Mouse (Mus musculus) gastrocnemius, postnatal 14 days (tissue): ENCODE measurements around the gene Prdm16. TPM values are rescaled to one million over a fixed set of nuclear protein-coding genes. Genes with fewer than 3 reads are reported as not detected.

Experiments
- DNase-seq: peaks from one replicate; pipeline ENCODE4 v3.0.0; 2021; ENCODE audit warnings: mixed read lengths
- intact Hi-C: fragments of 180-260 bp; cut with DNase I; formaldehyde crosslinking; loops from one replicate; pipeline ENCODE4 v1.15.1; 2025; ENCODE audit warnings: low total_unique reads
- total RNA-seq, 2 experiments: library from RNA; stranded (reverse); gene quantifications; 2 replicates each; pipeline ENCODE4 v1.2.3; 2021

The Prdm16 gene
- total RNA-seq, 2 experiments from 2014 or later: 1.2 to 3.5 TPM

DNA sequence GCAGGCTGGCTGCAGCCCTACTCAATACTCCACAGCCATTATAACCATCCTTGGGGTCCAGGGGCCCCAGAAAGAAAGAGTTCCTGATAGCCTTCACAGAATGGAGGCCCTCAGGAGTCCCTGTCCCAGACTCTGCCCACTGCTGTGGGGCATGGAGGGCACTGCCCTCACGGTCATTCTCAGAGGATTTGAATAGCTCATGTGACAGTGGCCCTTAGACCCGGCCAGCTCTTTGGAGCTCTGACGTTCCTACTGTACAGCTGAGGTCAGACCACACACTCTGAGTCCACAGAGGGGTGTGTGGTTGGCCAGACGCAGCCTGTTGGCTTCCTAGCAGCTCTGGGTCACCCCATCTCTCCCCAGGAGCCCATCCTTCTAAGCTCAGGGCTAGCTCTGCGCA lies 100.6 kb downstream of the Prdm16 start:
- intact Hi-C loops: no loop called here
- no peak for DNase-seq

DNA sequence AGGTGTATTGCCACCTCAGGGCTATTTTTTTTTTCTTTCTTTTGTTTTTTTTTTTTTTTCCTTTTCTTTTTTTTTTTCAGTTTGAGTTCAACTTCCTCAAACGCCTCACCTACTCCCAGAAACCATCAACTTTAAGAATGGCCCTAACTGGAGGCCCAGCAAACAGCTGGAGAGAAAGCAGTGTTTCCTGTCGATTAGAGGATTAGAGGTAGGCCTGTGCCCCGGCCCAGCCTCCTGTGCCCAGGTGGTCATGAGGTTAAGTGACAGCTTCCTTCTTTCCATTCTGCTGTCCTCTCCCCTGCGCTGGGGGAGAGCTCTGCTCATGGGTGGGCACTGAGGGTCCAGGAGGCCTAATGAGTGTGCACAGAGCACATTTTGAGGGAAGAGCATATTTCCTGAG lies 105.3 kb downstream of the Prdm16 start:
- intact Hi-C loops: no loop called here
- no peak for DNase-seq

DNA sequence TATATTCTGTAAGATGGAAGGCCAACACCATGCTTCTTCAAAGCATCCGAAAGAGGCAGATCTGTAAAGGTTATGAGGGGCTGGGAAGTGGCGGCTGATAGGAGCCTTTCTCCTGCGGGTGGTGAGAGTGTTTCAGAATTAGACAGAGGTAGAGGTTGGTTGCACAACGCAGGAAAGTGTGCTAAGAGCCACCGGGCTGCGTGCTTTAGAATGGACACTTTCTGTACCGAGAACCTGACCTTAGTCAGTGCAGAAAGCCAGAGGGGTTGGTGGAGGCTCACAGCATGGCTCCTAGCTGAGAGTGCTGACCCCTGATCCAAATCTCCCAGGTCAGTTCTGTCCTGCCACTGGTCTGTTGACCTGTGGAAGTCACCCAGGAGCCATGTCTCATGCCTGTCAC lies 106.3 kb downstream of the Prdm16 start:
- intact Hi-C loops: no loop called here
- DNase-seq: no peak

DNA sequence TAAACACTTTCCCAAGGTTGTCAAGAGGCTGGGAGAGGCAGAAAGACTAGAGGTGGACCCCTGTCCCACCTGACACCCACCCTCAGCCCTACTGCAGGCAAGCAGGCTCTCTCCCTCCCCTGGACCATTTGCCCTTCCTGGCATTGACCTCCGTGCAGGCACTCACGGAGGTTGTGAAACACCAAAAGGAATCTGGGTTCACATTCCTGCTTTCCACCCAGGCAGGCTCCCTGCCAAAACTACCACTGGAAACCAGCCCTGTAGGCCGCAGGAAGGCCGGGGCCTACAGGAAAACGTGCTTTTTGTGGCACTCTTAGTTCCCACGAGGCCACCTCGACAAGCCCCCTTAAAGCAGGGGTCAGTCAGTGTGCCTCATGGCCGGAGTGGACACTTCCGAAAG lies 109.2 kb downstream of the Prdm16 start:
- peak; percentile 64 for DNase-seq
- intact Hi-C loops: no loop called here

DNA sequence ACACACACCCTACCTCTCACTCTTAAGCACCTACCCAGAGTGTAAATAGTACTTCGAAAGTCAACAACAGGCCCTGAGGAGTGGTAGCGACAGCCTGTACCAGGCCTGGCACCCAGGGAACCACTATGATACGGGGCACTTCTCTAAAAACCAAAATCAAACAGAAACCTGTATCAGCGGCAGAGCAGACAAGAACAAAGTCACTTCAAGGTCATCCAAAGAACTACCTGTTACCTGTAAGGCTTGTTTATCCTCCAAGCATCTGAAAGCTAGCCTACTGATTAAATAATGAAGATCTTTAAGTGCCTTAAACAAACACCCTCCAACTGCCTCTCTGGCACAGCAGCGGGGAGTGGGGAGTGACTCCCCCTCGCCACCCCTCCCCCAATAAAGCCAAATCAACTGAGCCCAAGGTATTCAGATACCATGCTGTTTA lies 110.3 kb downstream of the Prdm16 start:
- intact Hi-C loops: no loop called here

DNA sequence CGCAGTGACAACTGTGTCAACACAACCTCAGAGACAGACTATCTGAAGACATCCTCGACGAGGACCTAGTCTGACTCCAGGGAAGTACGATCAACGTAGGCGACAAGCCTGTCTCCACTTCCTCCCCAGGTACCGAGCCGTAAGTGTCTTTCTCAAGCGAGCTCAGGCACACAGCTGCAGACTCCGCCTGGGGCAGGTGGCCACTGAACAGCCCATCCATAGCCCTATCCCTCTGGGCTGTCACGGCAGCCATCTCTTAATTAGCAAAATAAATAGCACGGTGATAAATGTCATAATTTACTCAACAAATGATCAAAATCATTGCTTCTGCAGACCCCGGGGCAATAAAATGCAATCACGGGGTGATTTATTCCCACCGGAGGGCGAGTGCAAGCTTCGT lies 112.8 kb downstream of the Prdm16 start:
- no peak for DNase-seq
- intact Hi-C loops: no loop called here

More for the DNA sequence above, 110.3 kb downstream of the Prdm16 start:
- DNase-seq: no peak

DNA sequence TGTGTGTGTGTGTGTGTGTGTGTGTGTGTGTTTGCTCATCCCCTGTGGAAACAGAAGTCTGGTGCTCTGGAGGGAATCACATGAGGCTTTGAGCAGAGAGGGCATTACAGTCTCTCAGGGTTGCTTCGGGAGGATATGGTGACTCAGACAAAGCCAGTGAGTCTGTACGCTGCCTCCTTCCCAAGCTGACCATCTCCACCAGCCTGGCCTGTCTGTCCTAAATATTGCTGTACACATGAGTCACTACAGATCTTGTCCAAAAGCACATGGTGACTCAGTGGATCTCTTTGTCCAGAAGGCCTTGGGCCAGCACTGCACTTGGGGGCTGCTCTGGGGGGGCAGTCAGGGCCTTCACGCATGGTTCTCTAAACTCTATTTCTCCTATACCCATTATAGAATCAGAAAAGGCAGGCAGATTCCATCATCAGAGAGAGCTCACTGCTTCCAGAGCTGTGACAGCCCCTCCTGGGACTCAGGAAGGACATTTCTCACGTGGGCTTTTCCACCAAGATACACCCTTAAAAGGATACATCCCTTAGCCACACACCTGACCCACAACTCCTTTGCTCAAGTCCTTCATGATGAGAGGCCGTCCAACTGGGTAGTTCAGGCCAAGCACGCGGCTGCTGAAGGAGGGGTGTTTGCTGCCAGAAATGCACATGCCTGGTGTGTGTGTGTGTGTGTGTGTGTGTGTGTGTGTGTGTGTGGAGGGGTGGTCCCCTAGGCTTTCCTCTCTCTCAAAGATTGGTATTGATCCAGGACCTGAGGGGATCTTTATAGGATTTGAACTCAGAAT lies 114.6 kb downstream of the Prdm16 start:
- no peak for DNase-seq
- intact Hi-C loops: no loop called here

DNA sequence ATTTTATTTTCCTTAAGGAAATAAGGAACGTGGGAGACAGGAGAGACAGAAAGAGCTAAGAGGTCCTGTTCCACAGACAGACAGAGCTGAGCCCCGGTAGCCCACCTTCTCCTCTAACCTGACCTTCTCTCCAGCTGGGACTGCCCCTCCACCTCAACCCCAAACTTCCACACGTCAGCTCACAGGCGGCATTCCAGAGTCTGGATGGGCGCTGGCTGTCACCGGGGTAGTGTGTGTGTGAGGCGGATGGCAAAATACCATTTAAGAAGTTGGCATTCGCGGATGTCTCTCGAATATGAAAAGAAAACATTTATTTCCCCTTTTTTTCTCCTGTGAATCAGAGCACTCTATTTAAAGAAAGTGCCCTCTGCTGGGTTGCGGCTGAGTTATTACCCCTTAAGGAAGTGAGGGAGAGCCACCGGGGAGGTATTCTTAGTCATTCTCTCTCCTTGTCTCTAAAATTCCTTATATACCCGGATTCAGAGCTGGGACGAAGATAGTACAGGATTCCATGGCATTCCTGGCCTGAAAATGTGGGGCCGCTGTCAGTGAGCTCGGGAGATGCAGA lies 117.1 kb downstream of the Prdm16 start:
- intact Hi-C loops: no loop called here
- no peak for DNase-seq

DNA sequence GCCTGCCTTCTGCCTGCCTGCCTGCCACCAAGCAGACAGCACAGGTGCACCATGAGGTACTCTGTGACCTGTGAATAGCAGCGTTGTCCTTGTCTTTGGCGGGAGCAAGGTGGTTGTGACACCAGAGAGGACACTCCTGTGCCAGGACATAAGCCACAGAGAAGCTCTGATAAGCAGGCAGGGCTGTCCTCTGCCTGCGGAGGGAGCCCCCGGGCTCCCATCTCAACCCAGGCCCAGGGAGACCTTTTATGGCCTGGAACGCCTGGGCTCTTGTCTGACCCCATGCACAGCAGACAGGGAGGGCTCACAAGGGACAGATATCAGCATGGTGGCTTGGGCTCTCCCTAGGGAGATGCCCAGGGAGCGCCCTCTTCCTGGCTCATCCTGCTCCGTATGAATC lies 118.7 kb downstream of the Prdm16 start:
- intact Hi-C loops: no loop called here
- DNase-seq: no peak

DNA sequence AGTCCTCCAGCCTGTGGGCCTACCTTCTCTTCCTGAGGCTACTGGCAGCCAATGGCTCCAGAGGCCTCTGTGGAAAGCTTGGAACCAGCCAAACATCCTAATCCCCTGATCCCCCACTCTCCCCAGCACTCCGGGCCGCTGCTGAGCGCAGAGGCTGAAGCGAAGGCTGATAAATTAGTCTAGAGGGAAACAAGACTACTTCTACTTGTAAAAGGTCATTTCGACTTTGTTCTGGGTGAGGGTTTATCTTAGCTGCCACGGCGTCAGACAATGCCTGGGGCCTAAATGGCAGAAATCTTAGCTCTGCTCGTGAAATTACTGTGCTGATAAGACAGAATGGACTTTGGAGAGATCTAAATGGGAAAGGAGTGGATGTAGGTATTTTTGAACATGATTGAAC lies 120.2 kb downstream of the Prdm16 start:
- intact Hi-C loops: no loop called here

DNA sequence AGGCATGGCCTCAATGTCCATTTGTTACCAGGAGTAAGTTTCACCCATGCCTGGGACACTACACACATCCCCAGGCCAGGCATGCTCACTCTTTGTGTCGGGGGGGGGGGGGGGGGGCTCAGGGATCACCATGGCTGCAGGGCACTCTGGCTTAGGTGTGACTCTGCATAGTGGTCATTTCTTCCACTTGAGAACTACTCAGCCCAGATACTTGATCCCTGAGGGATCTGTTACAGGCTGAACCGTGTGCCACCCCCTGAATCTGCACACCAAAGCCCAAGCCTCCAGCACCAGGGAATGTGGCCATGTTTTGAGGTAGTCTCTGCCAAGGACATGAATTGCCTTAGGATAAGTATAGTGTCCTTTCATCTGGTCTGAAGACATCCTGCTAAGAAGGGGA lies 123.0 kb downstream of the Prdm16 start:
- intact Hi-C loops: no loop called here

More for the DNA sequence above, 120.2 kb downstream of the Prdm16 start:
- no peak for DNase-seq

DNA sequence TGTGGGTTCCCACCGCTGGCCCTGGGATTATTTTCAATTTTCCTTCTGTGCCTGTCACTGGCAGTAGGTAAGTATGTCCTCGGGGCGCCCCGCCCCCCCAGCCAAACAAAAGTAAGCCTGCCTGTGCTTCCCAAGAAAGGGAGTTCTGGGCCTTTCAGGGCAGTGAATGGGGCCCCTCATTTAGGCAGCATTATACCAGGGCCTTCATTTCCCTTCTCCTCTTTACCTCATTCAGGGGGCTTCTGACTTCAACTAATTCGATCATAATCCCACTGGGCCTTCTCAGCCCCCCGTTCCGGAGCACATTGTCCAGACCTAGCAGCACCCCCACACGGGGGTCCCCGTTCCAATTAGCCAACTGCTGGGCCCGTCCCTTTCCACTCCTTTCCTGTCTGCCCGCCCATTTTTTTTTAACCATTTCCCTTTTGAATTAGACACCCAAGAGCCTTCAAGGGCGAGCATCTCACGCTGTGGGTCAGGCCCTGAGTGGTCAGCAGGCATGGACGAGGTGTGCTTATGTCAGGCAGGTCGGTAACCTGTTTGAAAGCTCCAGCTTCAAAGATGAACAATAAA lies 124.1 kb downstream of the Prdm16 start:
- intact Hi-C loops: no loop called here
- no peak for DNase-seq

More for the DNA sequence above, 123.0 kb downstream of the Prdm16 start:
- no peak for DNase-seq

DNA sequence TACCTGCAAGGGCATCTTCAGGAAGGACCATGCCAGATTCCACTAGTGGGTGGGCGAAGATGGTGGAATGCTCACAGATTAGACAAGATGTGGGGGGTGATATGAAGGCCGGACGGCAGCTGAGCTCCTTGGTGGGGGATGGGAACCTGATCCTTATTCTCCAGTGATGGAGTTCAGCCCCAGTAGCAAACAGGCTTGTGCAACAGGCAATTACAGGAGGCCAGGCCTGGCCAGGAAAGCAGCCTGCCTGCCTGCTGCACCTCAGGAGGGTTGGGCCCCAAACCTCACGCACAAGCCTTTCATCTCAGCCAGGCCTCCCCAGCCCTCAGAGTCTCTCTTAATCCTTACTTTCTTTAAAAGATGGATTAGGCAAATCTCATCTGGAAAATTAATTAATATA lies 124.9 kb downstream of the Prdm16 start:
- intact Hi-C loops: no loop called here
- no peak for DNase-seq

DNA sequence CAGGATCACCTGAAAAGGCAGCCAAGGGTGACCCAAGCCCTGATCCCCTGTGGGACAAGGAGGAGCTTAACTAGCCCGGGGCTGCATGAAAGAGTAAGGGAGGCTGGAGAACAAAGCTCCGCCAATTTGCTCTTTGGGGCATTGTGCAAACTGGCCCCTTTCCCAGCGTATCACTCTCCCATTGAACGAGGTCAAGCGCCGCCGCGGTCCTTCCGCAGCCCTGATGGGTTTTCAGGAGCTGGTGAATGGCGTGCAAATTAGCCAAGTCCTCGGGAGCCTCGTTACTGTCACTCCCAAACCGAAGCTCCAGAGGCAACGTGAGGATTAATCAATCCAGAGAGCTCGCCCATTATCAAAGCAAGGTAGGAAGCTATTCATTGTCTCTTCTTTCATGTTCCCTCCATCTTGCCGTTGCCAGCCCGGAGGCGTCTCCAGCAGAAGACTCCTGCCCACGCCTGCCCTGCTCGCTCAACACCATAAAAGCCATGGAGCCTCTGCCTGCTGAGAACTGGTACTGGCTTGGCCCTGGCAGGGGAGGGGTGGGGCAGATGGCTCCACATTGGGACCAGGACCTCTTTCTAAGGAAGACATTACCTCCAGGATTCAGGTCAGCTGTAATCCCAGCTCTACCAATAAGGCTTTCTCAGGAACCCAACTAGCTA lies 129.8 kb downstream of the Prdm16 start:
- DNase-seq: no peak
- intact Hi-C loops: no loop called here

DNA sequence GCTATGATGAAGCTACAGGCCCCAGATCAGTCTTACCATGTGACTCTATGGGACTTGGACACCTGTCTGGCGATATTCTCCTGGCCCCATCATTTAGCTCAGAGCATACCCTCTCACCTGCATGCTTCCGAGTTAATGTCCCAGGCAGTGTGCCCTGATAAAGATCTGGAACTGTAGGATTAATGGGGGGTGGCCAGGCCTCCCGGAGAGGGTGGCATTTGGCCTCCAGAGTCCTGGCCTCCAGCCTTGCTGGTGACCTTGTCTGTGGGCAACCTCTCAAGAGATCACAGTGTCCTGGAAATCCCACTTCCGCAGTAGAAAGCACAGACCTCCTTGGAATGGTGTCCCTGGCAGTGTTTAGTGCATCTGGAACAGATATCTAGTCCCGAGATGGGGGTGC lies 131.4 kb downstream of the Prdm16 start:
- DNase-seq: no peak
- intact Hi-C loops: no loop called here

DNA sequence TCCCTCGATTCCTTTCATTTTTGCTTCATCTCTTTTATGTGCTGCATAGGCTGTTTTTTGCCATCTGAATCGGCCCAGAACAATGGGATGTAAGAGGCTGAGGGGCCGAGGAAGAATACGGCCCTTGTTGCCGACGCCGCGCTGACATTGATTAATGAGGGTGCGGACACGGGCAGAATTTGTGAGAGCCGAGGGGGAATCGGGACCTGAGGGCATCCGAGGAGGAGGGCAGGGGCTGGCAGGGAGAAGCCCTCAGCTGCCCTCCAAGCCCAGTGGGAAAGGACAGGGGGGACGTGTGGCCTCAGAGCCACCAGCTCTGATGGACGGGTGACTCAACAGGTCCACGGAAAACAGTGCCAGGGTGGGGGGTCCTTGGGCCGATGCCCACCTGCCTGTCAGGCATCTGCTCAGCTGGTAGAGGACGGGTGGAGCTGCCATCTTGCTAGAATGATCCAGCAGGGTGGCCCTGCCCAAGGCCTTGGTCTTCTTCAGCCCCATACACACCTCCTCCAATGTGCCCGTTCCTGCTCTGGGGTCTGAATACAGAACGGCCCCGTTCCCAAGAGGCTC lies 133.3 kb downstream of the Prdm16 start:
- no peak for DNase-seq
- intact Hi-C loops: no loop called here

DNA sequence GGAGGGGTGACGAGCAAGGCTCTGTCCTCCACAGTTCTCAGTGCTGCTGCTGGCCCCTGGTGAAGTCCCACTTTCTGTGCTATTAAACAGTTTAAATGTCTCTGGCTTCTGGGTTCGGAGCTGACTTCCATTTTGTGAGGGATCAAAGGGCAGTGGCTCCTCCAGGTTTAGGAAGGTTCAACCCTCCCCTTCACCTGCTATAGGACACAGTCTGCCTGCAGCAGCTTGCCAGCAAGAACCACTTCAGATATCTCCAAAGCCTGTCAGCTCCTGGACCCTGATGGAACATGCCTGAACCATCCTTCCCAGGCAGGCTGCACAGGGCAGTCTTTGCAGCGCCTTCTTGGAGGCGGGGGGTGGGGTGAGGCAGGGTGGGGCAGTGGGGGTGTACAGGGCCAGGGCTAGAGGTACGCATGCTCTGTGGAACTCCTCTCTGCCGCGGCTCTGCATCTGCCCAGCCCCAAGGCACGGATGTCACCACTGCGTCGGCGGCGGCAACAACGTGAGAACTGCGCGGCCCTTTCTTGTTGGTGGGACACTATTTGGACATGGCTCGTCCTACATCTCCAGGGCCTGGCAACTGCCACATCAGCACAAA lies 134.2 kb downstream of the Prdm16 start:
- no peak for DNase-seq
- intact Hi-C loops: no loop called here

DNA sequence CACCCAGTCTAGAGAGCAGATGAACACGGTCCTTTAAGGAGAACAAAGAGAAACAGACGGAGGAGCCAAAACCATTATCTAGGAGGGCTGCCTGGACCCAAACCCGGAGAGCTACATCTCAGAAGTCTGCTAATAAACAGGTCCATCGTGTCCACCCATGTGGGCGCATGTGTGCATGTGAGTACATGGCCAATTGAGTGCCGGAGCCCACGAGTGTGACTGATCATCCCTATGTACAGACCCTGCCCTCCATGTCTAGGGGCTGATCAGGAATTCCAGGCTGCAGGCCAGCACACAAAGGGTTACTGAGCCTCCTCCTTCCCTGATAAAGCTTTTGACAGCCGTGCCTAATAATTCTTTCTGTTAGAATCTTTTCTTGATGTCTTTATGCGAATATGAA lies 136.0 kb downstream of the Prdm16 start:
- intact Hi-C loops: no loop called here

DNA sequence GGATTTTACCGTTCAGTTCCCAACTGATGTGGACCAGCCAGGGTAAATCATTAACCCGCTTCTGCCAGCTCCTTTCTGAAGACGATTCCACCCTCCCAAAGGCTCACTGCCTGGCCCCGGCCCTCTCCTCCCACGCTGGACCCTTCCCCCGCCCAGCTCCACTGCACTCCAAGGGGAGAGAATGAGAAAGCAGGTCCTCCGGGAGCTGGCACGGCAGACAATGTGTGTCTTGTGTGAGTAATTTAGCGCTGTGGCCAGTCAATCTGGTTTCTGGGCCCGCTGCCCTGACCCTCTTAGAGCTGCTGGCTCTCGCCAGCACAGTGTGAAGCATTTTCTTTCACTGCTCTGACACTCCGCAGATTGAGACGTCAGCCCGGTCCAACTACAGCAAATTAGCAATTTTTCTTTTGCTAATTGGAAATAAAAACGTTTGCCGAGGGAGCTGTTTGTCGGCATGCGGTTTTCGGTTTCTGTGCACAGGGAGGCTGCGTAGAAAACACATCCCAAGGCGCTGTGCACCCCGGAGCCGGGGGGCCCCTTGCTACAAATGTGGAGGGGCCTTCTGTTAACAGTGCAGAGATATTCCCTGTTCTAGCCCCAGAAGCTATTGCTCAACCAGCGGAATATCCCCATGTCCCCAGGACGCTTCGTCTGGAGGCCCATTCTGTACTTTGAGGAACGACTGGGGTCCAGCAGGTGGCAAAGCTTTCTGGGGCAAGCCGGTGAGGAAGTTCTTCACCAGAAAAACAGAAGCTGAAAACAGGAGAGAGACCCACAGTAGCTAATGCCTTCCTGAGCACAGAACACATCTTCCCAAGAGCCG lies 136.8 kb downstream of the Prdm16 start:
- intact Hi-C loops: no loop called here
- peak; percentile 82 for DNase-seq

More for the DNA sequence above, 136.0 kb downstream of the Prdm16 start:
- no peak for DNase-seq
